Mouse (Mus musculus) kidney, postnatal 10 days (tissue): ENCODE measurements at regions not wholly inside any gene's neighbourhood (a gene's known extent, or its start where the extent isn't known, plus 50 kb on each side); places are given as distances from the start of the nearest gene placed in this dataset.
A peak's percentile ranks its signal among the peaks of the same experiment; 100 is the strongest.

Source experiments
- DNase-seq: peaks from one replicate; pipeline ENCODE4 v3.0.0; 2021; ENCODE audit warnings: mixed read lengths

- DNase-seq, result no peak
Measured at GRCm38 (mm10) chr11:48098063-48098462, 109.3 kb upstream of the Sgcd start.

GRCm38 (mm10) chr11:48097455-48097854, 108.7 kb upstream of the Sgcd start:
- no peak for DNase-seq

- DNase-seq, result peak; percentile 40
Measured at GRCm38 (mm10) chr11:48067072-48067471, 78.3 kb upstream of the Sgcd start.

- DNase-seq, result no peak
Measured at GRCm38 (mm10) chr11:48063719-48064118, 75.0 kb upstream of the Sgcd start.

- DNase-seq, result no peak
Measured at GRCm38 (mm10) chr11:48061501-48061900, 72.7 kb upstream of the Sgcd start.

DNA sequence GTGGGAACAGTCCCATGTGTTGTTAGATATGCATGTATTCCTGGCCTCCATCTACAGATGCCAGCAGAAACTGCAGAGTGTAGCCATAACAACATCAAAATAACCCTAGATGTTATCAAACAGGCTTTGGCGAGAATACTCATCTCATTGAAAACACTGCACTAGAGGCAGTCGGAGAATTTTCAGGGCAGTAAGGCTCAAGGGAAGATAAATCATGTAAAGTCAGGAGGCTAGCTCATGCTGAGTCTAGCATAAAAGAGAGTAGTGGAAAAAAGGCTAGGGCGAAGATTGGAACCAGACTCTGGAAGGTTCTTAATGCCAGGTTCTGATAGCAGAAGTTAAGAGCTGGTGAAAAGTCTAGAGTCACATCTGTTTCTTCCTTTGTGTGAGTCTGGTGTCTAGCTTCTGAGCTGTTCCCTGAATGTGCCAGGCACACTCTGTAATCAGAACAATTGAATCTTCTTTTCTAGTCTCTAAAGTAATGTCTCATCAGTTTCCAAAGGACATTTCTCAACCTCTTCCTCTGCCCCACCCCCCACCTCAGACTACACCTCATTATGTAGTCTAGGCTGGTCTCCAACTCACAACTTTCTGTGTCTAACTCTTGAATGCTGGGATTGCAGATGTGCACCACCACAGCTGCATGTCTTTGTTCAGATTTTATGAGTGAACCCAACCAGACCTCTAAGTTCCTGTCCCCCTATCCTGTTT, 62.5 kb upstream of the Sgcd start:
- no peak for DNase-seq

GRCm38 (mm10) chr11:48048311-48048710, 59.5 kb upstream of the Sgcd start:
- DNase-seq, result no peak
